Mouse (Mus musculus): Measurements from ENCODE around the gene Mpo. TPM values are rescaled to one million over a fixed set of nuclear protein-coding genes. Genes with fewer than 3 reads are reported as not detected.
A peak's percentile ranks its signal among the peaks of the same experiment; 100 is the strongest.

Gene Mpo
- polyA plus RNA-seq, 1 experiment: 0.08 TPM

GRCm38 (mm10) chr11:87758957-87759608, 34.3 kb upstream of the Mpo start:
- TF ChIP-seq POLR2A (IDR thresholded peaks at IDR 0.05; ENCODE audit: borderline replicate concordance, insufficient read depth, low read length) (no peak), CTCF (IDR thresholded peaks at IDR 0.05; ENCODE audit: borderline replicate concordance, insufficient read depth, low read depth, low read length) (no peak)
- no peak overlapping the region for H3K27ac ChIP-seq (ENCODE audit: insufficient read depth, low read length)
- H3K4me3 ChIP-seq (replicated peaks; ENCODE audit: insufficient read depth, low read depth, low read length): no peak overlapping the region

DNA sequence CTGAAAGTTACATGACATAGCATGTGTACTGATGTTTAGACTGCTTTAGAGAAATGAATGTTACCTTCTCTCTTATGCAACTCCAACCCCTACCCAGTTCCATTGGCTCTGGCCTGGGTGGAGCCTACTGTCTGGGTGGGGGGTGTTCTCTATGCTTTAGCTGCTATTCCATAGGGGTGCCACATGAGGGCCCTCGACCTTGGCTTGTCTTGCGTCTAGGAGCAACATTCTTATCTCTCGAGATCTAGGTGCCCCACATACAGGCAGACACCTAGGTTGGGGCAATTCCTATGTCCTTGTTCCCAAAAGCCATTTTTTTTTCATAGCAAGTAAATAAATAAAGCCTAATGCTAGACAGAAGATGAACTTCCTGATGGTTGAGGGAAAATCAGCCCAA, 33.8 kb upstream of the Mpo start:
- WGBS: 1% methylated on average over 3 of the region's 3 CpGs
- H3K4me1 ChIP-seq (ENCODE audit: control insufficient read depth, insufficient read depth, low read length): no peaks in the 10 kb centered on the region; the same call in 1 of the 2 replicates
- peak in 1 of 2 experiments; percentile 50 for DNase-seq
- peak; percentile 40; the same call in 1 of the 2 replicates for TF ChIP-seq CTCF (IDR thresholded peaks at IDR 0.05; ENCODE audit: borderline replicate concordance, insufficient read depth, low read depth, low read length)
- no peak for TF ChIP-seq POLR2A (IDR thresholded peaks at IDR 0.05; ENCODE audit: borderline replicate concordance, insufficient read depth, low read length)
- H3K4me3 ChIP-seq (replicated peaks; ENCODE audit: insufficient read depth, low read depth, low read length): no peak overlapping the region
- H3K27me3 ChIP-seq (ENCODE audit: control insufficient read depth, insufficient read depth, low read length): no peaks in the 10 kb centered on the region
- H3K27ac ChIP-seq (ENCODE audit: insufficient read depth, low read length): no peak overlapping the region

More at GRCm38 (mm10) chr11:87758957-87759608, 34.3 kb upstream of the Mpo start:
- H3K27me3 ChIP-seq (ENCODE audit: control insufficient read depth, insufficient read depth, low read length): no peaks in the 10 kb centered on the region
- DNase-seq: no peak
- H3K4me1 ChIP-seq (ENCODE audit: control insufficient read depth, insufficient read depth, low read length): no peaks in the 10 kb centered on the region; the same call in 1 of the 2 replicates
- WGBS: 79% methylated on average over 4 of the region's 4 CpGs

- Histone ChIP-seq H3K27me3 (ENCODE audit: control insufficient read depth, insufficient read depth, low read length) (no peaks in the 10 kb centered on the region), H3K4me1 (ENCODE audit: control insufficient read depth, insufficient read depth, low read length) (peaks cover 3% of the 10 kb centered on the region; the same call in 1 of the 2 replicates), H3K27ac (ENCODE audit: insufficient read depth, low read length) (peak within 1 kb of the TSS; percentile 74), H3K4me3 (replicated peaks; ENCODE audit: insufficient read depth, low read depth, low read length) (peak within 1 kb of the TSS; percentile 85)
- WGBS: 2% methylated on average over 23 of the region's 23 CpGs
- TF ChIP-seq CTCF (IDR thresholded peaks at IDR 0.05; ENCODE audit: borderline replicate concordance, insufficient read depth, low read depth, low read length): no peak
- peak; percentile 70; the same call in 1 of the 2 replicates for TF ChIP-seq POLR2A (IDR thresholded peaks at IDR 0.05; ENCODE audit: borderline replicate concordance, insufficient read depth, low read length)
- DNase-seq: peak; percentile 77 to 82
Measured at GRCm38 (mm10) chr11:87760301-87761081, 32.9 kb upstream of the Mpo start, which contains the start of gene Tspoap1. Gene Tspoap1, plus strand, starts transcription at chr11:87760541.

- no peak for TF ChIP-seq POLR2A (IDR thresholded peaks at IDR 0.05; ENCODE audit: borderline replicate concordance, insufficient read depth, low read length)
- DNase-seq: peak; percentile 48 to 69
- 10% methylated on average over 11 of the region's 11 CpGs for WGBS
Measured at GRCm38 (mm10) chr11:87761181-87761721, 32.1 kb upstream of the Mpo start.

DNA sequence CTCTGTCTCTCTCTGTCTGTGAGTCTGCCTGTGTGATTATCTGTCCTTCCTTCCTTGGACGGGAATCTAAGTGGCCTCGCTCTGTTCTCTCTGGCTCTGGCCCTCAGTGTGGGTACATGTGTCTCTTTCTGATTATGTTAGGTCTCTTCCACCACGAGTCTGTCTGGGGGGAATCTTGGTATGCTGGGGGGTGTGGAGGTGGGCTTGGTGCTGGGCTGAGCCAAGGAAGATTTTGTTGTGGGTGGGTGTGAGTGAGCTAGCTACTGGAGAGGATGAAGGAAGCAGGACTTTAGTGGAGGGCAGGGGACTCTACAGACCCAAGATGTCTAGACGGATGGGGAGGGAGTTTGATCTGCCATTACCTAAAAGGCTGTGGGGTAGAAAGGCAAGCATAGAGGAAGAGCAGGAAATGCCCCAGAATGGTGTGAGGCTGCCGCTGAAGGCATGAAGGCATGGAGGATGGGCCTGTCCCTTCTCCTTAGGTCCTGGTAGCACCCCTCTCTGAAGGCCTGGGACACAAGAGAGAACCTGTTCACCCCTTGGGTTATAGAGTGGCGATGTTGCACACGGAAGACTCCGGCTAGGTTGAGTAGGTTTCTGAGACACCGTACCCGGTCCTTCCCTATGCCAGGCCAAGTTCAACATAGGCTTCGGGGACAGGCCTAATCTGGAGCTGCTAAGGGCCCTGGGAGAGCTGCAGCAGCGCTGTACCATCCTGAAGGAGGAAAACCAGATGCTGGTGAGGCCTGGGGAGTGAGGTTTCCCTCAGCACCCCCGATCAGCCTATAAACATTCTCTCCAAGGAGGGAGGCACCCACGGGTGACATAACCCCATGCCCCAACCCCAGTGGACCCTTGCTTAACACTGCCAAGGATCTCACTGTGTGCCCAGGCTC, 31.3 kb upstream of the Mpo start:
- Histone ChIP-seq H3K27me3 (ENCODE audit: control insufficient read depth, insufficient read depth, low read length) (no peaks in the 10 kb centered on the region), H3K27ac (ENCODE audit: insufficient read depth, low read length) (peak overlapping the region; percentile 74), H3K4me1 (ENCODE audit: control insufficient read depth, insufficient read depth, low read length) (peaks cover 3% of the 10 kb centered on the region; the same call in 1 of the 2 replicates), H3K4me3 (replicated peaks; ENCODE audit: insufficient read depth, low read depth, low read length) (peak overlapping the region; percentile 85)
- DNase-seq: peak in 1 of 2 experiments; percentile 50
- TF ChIP-seq POLR2A (IDR thresholded peaks at IDR 0.05; ENCODE audit: borderline replicate concordance, insufficient read depth, low read length) (no peak), CTCF (IDR thresholded peaks at IDR 0.05; ENCODE audit: borderline replicate concordance, insufficient read depth, low read depth, low read length) (no peak)
- 16% methylated on average over 14 of the region's 14 CpGs for WGBS

More at GRCm38 (mm10) chr11:87761181-87761721, 32.1 kb upstream of the Mpo start:
- peak overlapping the region; percentile 85 for H3K4me3 ChIP-seq (replicated peaks; ENCODE audit: insufficient read depth, low read depth, low read length)
- peaks cover 3% of the 10 kb centered on the region; the same call in 1 of the 2 replicates for H3K4me1 ChIP-seq (ENCODE audit: control insufficient read depth, insufficient read depth, low read length)
- H3K27ac ChIP-seq (ENCODE audit: insufficient read depth, low read length): peak overlapping the region; percentile 74
- no peaks in the 10 kb centered on the region for H3K27me3 ChIP-seq (ENCODE audit: control insufficient read depth, insufficient read depth, low read length)

- peak in 1 of 2 experiments; percentile 65 for DNase-seq
- Histone ChIP-seq H3K4me1 (ENCODE audit: control insufficient read depth, insufficient read depth, low read length) (peaks cover 3% of the 10 kb centered on the region; the same call in 1 of the 2 replicates), H3K27ac (ENCODE audit: insufficient read depth, low read length) (peak overlapping the region; percentile 74), H3K27me3 (ENCODE audit: control insufficient read depth, insufficient read depth, low read length) (no peaks in the 10 kb centered on the region), H3K4me3 (replicated peaks; ENCODE audit: insufficient read depth, low read depth, low read length) (peak overlapping the region; percentile 85)
- TF ChIP-seq POLR2A (IDR thresholded peaks at IDR 0.05; ENCODE audit: borderline replicate concordance, insufficient read depth, low read length) (0 out of 2 replicates have a peak, but pooled peaks have one; percentile 18), CTCF (IDR thresholded peaks at IDR 0.05; ENCODE audit: borderline replicate concordance, insufficient read depth, low read depth, low read length) (no peak)
- WGBS: 5% methylated on average over 12 of the region's 12 CpGs
Measured at GRCm38 (mm10) chr11:87762702-87763385, 30.5 kb upstream of the Mpo start.
